Mouse (Mus musculus) lung, postnatal 36 days (tissue): ENCODE measurements at regions not wholly inside any gene's neighbourhood (a gene's known extent, or its start where the extent isn't known, plus 50 kb on each side); places are given as distances from the start of the nearest gene placed in this dataset.

Experiments
- DNase-seq: peaks from one replicate; pipeline ENCODE4 v3.0.0; 2022; ENCODE audit warnings: mixed read lengths

GRCm38 (mm10) chr6:17400147-17400546 lies 63.5 kb upstream of the Met start:
- DNase-seq, result peak; percentile 54

GRCm38 (mm10) chr6:17408094-17408493 lies 55.5 kb upstream of the Met start:
- DNase-seq, result no peak

GRCm38 (mm10) chr6:17409703-17410408 lies 53.7 kb upstream of the Met start:
- DNase-seq, result peak; percentile 49

- DNase-seq, result no peak
Observed at GRCm38 (mm10) chr6:17410409-17410722, 53.2 kb upstream of the Met start.
